Mouse (Mus musculus): ENCODE data around the gene Cxcl9. TPM values are rescaled to one million over a fixed set of nuclear protein-coding genes. Genes with fewer than 3 reads are reported as not detected.
A peak's percentile ranks its signal among the peaks of the same experiment; 100 is the strongest.

Cxcl9 gene
- polyA plus RNA-seq, 1 experiment from 2014 or later, result 0.05 TPM

DNA sequence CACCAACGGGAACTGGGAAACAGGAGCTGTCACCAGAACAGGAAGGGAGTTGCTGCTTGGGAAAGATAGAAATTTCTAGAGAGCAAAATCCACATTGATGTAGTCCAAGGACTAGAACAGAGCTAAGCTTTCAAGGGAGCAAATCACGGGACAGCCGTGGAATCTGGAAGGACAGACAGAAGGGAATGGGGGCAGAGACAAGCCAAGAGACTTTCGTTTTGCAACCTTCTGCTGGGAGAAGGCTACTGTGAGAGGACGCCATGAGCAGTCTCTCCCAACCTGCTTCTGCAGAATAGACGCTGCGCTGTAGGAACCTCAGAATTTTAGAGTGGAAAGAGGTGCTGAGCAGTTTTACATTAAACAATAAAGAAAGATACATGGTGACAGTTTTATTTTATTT lies 21.9 kb upstream of the Cxcl9 start:
- no peak for ATAC-seq
- Histone ChIP-seq H3K4me3 (ENCODE audit: low read depth, low read length) (no peak overlapping the region), H3K9ac (ENCODE audit: low read depth, low read length) (no peak overlapping the region), H3K9me3 (ENCODE audit: control insufficient read depth) (no peaks in the 10 kb centered on the region), H3K4me2 (replicated peaks; ENCODE audit: low read depth) (no peak overlapping the region), H3K27me3 (replicated peaks; ENCODE audit: control insufficient read depth, insufficient read depth, low read length) (no peaks in the 10 kb centered on the region), H3K36me3 (ENCODE audit: control insufficient read depth, insufficient read depth) (no peaks in the 10 kb centered on the region), H3K4me1 (replicated peaks; ENCODE audit: control insufficient read depth, insufficient read depth, low read length) (no peaks in the 10 kb centered on the region; the same call in none of the 2 replicates), H3K27ac (ENCODE audit: low read depth, low read length) (no peak overlapping the region)
- 80% methylated on average over 7 of the region's 7 CpGs for WGBS
- no peak for TF ChIP-seq CTCF (IDR thresholded peaks at IDR 0.05; ENCODE audit: low read depth)

DNA sequence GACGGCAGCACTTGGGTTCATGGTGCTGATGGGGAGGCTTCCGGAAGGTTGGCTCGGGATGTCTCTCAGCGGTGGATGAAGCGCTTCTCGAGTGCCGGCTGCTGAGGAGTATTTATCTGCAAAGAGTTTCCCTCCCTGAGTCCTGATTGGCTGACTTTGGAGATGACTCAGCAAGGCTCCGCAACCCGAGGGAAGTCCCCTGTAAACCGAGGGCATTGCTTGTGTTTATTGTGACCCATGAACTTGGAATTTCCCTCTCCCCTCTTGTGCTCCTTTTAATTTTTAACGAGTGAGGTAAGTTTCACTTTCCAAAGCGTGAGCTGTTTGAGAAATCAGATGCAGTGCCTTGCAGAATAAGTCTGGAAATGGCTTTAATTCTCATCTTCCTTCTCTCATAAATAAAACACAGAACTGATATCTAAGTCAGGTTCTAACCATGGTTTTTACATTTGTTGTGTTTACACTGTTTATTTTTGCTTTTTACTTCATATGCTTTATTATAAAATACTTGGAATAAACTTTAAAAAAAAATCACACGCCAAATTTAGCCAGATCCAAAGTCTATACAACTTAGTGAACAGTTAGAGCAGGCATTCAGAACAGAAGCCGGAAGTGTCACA lies 21.0 kb upstream of the Cxcl9 start, which contains the start of gene Cxcl10:
Cxcl10 (minus strand) TSS at position 96 of the 620 bp plus-strand sequence.
- Histone ChIP-seq H3K9ac (ENCODE audit: low read depth, low read length) (no peak within 1 kb of the TSS), H3K4me3 (ENCODE audit: low read depth, low read length) (peak within 1 kb of the TSS; percentile 19), H3K36me3 (ENCODE audit: control insufficient read depth, insufficient read depth) (no peaks in the 10 kb centered on the region), H3K27me3 (replicated peaks; ENCODE audit: control insufficient read depth, insufficient read depth, low read length) (no peaks in the 10 kb centered on the region), H3K27ac (ENCODE audit: low read depth, low read length) (no peak within 1 kb of the TSS), H3K9me3 (ENCODE audit: control insufficient read depth) (no peaks in the 10 kb centered on the region), H3K4me1 (replicated peaks; ENCODE audit: control insufficient read depth, insufficient read depth, low read length) (no peaks in the 10 kb centered on the region; the same call in none of the 2 replicates), H3K4me2 (replicated peaks; ENCODE audit: low read depth) (peak within 1 kb of the TSS; percentile 57)
- 7% methylated on average over 14 of the region's 14 CpGs for WGBS
- TF ChIP-seq CTCF (IDR thresholded peaks at IDR 0.05; ENCODE audit: low read depth), result no peak
- peak; percentile 76 for ATAC-seq

DNA sequence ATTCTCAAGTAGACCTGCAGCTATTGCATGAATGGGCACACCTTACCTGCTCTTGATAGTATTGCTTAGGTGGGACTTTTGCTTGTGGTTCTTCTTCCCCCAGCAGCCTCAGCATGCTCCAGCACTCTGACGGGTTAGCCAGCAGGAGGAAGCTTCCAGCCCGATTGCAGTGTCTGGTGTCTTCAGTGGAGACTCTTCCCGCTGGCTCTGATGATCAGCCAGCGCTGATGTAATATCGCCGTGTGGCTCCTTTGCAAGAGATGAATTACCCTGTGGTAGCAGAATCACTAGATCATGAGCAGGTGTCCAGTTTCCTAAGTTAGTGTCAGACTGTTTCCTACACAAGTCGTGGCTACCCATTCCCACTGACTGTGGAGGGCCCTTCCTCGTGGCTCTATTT lies 17.1 kb upstream of the Cxcl9 start:
- Histone ChIP-seq H3K4me1 (replicated peaks; ENCODE audit: control insufficient read depth, insufficient read depth, low read length) (no peaks in the 10 kb centered on the region; the same call in none of the 2 replicates), H3K27ac (ENCODE audit: low read depth, low read length) (no peak overlapping the region), H3K9me3 (ENCODE audit: control insufficient read depth) (no peaks in the 10 kb centered on the region), H3K4me3 (ENCODE audit: low read depth, low read length) (no peak overlapping the region), H3K4me2 (replicated peaks; ENCODE audit: low read depth) (no peak overlapping the region), H3K9ac (ENCODE audit: low read depth, low read length) (no peak overlapping the region), H3K36me3 (ENCODE audit: control insufficient read depth, insufficient read depth) (no peaks in the 10 kb centered on the region), H3K27me3 (replicated peaks; ENCODE audit: control insufficient read depth, insufficient read depth, low read length) (no peaks in the 10 kb centered on the region)
- 77% methylated on average over 8 of the region's 8 CpGs for WGBS
- ATAC-seq, result no peak
- no peak for TF ChIP-seq CTCF (IDR thresholded peaks at IDR 0.05; ENCODE audit: low read depth)

DNA sequence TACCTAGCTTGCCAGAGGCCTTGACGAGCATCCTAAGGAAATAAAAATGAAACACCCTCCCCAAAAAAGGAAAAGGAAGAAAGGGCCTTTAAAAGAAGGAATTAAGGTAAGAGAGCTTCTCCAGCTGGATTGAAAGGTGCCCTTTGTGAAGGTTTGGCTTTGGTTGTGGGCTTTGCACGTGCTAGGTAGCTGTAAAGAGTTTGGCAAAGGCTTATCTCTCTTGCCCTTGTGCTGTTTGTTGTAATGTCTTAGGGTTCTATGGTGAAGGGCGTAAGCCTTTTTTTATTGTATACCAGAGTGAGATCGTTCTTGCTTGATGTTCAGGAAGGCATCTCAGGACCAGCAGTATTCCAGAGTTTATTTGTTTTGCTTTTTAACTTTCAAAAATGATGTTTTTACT lies 12.7 kb upstream of the Cxcl9 start:
- Histone ChIP-seq H3K4me1 (replicated peaks; ENCODE audit: control insufficient read depth, insufficient read depth, low read length) (no peaks in the 10 kb centered on the region), H3K4me2 (replicated peaks; ENCODE audit: low read depth) (no peak overlapping the region), H3K27me3 (replicated peaks; ENCODE audit: control insufficient read depth, insufficient read depth, low read length) (no peaks in the 10 kb centered on the region), H3K27ac (ENCODE audit: low read depth, low read length) (no peak overlapping the region), H3K9me3 (ENCODE audit: control insufficient read depth) (no peaks in the 10 kb centered on the region), H3K36me3 (ENCODE audit: control insufficient read depth, insufficient read depth) (no peaks in the 10 kb centered on the region), H3K9ac (ENCODE audit: low read depth, low read length) (no peak overlapping the region), H3K4me3 (ENCODE audit: low read depth, low read length) (no peak overlapping the region)
- WGBS, result 67% methylated on average over 4 of the region's 4 CpGs
- TF ChIP-seq CTCF (IDR thresholded peaks at IDR 0.05; ENCODE audit: low read depth), result no peak
- ATAC-seq, result no peak

DNA sequence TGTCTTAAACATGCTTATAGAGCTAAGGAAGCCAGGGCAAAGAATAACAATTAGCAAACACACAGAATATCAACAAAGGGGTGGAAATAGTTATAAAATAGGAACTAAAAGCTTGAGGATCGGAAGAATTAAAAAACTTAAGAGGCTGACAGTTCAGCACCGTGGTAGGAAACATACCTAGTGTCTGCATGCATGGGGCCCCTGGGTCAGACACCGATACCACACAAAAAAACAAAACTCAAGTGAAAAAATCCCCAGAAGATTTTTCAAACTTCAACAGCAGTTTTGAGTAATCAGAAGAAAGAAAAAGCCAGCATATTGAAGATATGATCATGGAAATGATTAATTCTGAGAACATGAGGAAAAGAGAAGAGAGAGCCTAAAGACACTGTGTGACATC lies 8.9 kb upstream of the Cxcl9 start:
- WGBS, result 74% methylated on average over 3 of the region's 3 CpGs

DNA sequence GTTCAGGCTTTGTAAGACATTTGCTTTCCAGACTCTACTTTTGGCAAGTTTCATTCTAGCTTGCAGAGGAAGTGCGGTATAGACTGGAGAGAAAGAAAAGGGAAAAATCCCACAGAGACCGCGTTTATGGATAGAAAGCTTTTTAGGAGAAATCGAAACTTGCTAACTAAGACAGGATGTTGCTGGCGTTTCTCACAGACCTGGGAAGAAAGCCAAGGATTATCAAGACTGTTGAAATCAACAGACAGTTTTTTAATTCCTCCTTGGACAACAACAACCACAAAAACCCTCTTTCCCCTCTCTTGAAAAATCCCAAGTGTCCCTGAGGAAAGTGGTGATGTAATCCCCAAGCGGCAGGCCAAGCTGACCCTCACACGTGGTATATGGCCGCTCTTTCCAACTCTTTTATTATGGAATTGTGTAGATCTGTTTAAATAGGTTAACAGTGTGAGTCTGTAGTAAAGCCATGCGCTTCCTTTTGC lies 4.5 kb upstream of the Cxcl9 start:
- no peaks in the 10 kb centered on the region for H3K36me3 ChIP-seq (ENCODE audit: control insufficient read depth, insufficient read depth)
- no peak for TF ChIP-seq CTCF (IDR thresholded peaks at IDR 0.05; ENCODE audit: low read depth)
- peak overlapping the region; percentile 38 for H3K4me2 ChIP-seq (replicated peaks; ENCODE audit: low read depth)
- H3K4me3 ChIP-seq (ENCODE audit: low read depth, low read length), result peak overlapping the region; percentile 12; the same call in 1 of the 2 replicates
- ATAC-seq, result no peak
- H3K27ac ChIP-seq (ENCODE audit: low read depth, low read length), result peak overlapping the region; percentile 50
- H3K4me1 ChIP-seq (replicated peaks; ENCODE audit: control insufficient read depth, insufficient read depth, low read length), result no peaks in the 10 kb centered on the region; the same call in 1 of the 2 replicates
- H3K9ac ChIP-seq (ENCODE audit: low read depth, low read length), result no peak overlapping the region
- 51% methylated on average over 9 of the region's 9 CpGs for WGBS
- no peaks in the 10 kb centered on the region for H3K27me3 ChIP-seq (replicated peaks; ENCODE audit: control insufficient read depth, insufficient read depth, low read length)
- no peaks in the 10 kb centered on the region for H3K9me3 ChIP-seq (ENCODE audit: control insufficient read depth)

More for the DNA sequence above, 8.9 kb upstream of the Cxcl9 start:
- no peaks in the 10 kb centered on the region for H3K27me3 ChIP-seq (replicated peaks; ENCODE audit: control insufficient read depth, insufficient read depth, low read length)
- H3K4me1 ChIP-seq (replicated peaks; ENCODE audit: control insufficient read depth, insufficient read depth, low read length), result no peaks in the 10 kb centered on the region; the same call in 1 of the 2 replicates
- no peaks in the 10 kb centered on the region for H3K36me3 ChIP-seq (ENCODE audit: control insufficient read depth, insufficient read depth)
- H3K9ac ChIP-seq (ENCODE audit: low read depth, low read length), result no peak overlapping the region
- H3K27ac ChIP-seq (ENCODE audit: low read depth, low read length), result no peak overlapping the region
- H3K4me2 ChIP-seq (replicated peaks; ENCODE audit: low read depth), result no peak overlapping the region
- TF ChIP-seq CTCF (IDR thresholded peaks at IDR 0.05; ENCODE audit: low read depth), result no peak
- no peaks in the 10 kb centered on the region for H3K9me3 ChIP-seq (ENCODE audit: control insufficient read depth)
- ATAC-seq, result no peak
- H3K4me3 ChIP-seq (ENCODE audit: low read depth, low read length), result no peak overlapping the region

Data from intestine, postnatal 0 days (tissue).